Mouse (Mus musculus) midbrain, embryonic 11.5 days (tissue): Measurements from ENCODE around the gene Tmsb15l. TPM values are rescaled to one million over a fixed set of nuclear protein-coding genes. Genes with fewer than 3 reads are reported as not detected.
A peak's percentile ranks its signal among the peaks of the same experiment; 100 is the strongest.

Source experiments
- ATAC-seq: fragments of 200-750 bp; cut with Nextera tagmentation; 2 replicates; pipeline ENCODE4 v1.8.0; 2017; ENCODE audit warnings: moderate TSS enrichment, moderate library complexity; ENCODE audit not compliant: low FRiP score
- DNase-seq: peaks from one replicate; pipeline ENCODE4 v3.0.0; 2015; ENCODE audit warnings: low spot score; ENCODE audit errors: missing footprints
- H3K27ac ChIP-seq: fragments of 300-500 bp; sonication (generic); 2 replicates; pipeline ENCODE4 v1.5.1; 2014; ENCODE audit warnings: low read depth, low read length
- H3K27me3 ChIP-seq: fragments of 300-500 bp; sonication (generic); 2 replicates; pipeline ENCODE4 v1.6.1; 2014; ENCODE audit warnings: mild to moderate bottlenecking, low read length, moderate library complexity, mixed read lengths; ENCODE audit not compliant: control insufficient read depth, insufficient read depth
- H3K36me3 ChIP-seq: fragments of 300-500 bp; sonication (generic); 2 replicates; pipeline ENCODE4 v1.6.1; 2014; ENCODE audit warnings: mild to moderate bottlenecking, low read length, moderate library complexity, mixed read lengths; ENCODE audit not compliant: control insufficient read depth, insufficient read depth
- H3K4me1 ChIP-seq: fragments of 300-500 bp; sonication (generic); 2 replicates; pipeline ENCODE4 v1.6.1; 2014; ENCODE audit warnings: low read length; ENCODE audit not compliant: control insufficient read depth, insufficient read depth
- H3K4me2 ChIP-seq: fragments of 300-500 bp; sonication (generic); 2 replicates; pipeline ENCODE4 v1.6.1; 2014; ENCODE audit warnings: mild to moderate bottlenecking, moderate library complexity
- H3K4me3 ChIP-seq: fragments of 300-500 bp; sonication (generic); 2 replicates; pipeline ENCODE4 v1.5.1; 2014; ENCODE audit warnings: low read depth, low read length
- H3K9ac ChIP-seq: fragments of 300-500 bp; sonication (generic); 2 replicates; pipeline ENCODE4 v1.6.1; 2014; ENCODE audit warnings: low read length
- H3K9me3 ChIP-seq: fragments of 300-500 bp; sonication (generic); 2 replicates; pipeline ENCODE4 v1.6.1; 2016; ENCODE audit warnings: low read length; ENCODE audit not compliant: control insufficient read depth
- WGBS: fragments of 180-500 bp; shearing (Covaris S2); extraction: QIAGEN DNeasy Blood & Tissue Kit; methylation state at CpG from one replicate; pipeline ENCODE4 v1.1.7; 2014; 5-methylcytosine and 5-hydroxymethylcytosine counted together
- polyA plus RNA-seq: library from polyadenylated mRNA; unstranded; fragments of >200 nt; fragmentation: Nextera tagmentation; extraction: Ambion mirVana; gene quantifications from 2 replicates; pipeline ENCODE4 v1.2.1, GENCODE M21; 2014

Tmsb15l gene
- 6.1 and 7.7 TPM in 2 replicates for polyA plus RNA-seq

- H3K36me3 ChIP-seq = no peaks in the 10 kb centered on the region
These were observed at the start of gene Tmsb15l, which contains the start of gene Tmsb15b1 for GRCm38 (mm10) chrX:136976424-136977084. Tmsb15l (minus strand) TSS chrX:136976869. Tmsb15b1 (minus strand) TSS chrX:136976874.

GRCm38 (mm10) chrX:137019310-137019709, 42.6 kb upstream of the Tmsb15l start:
- 33% methylated on average over 1 of the region's 1 CpGs for WGBS
- no peaks in the 10 kb centered on the region for H3K27me3 ChIP-seq
- H3K4me3 ChIP-seq = no peak overlapping the region
- no peak overlapping the region for H3K4me2 ChIP-seq
- ATAC-seq = peak; percentile 57; the same call in 1 of the 2 replicates
- H3K9ac ChIP-seq = no peak overlapping the region
- H3K9me3 ChIP-seq = no peaks in the 10 kb centered on the region
- H3K4me1 ChIP-seq = no peaks in the 10 kb centered on the region
- peak; percentile 88 for DNase-seq
- no peak overlapping the region for H3K27ac ChIP-seq
- H3K36me3 ChIP-seq = no peaks in the 10 kb centered on the region; the same call in 1 of the 2 replicates

More at GRCm38 (mm10) chrX:136976424-136977084, at the start of gene Tmsb15l, which contains the start of gene Tmsb15b1:
- DNase-seq = peak; percentile 90
- Histone ChIP-seq H3K4me2 (peak within 1 kb of the TSS; percentile 48), H3K27ac (no peak within 1 kb of the TSS), H3K9ac (peak within 1 kb of the TSS; percentile 48; the same call in 1 of the 2 replicates), H3K4me3 (peak within 1 kb of the TSS; percentile 31), H3K9me3 (no peaks in the 10 kb centered on the region), H3K27me3 (no peaks in the 10 kb centered on the region), H3K4me1 (no peaks in the 10 kb centered on the region)
- ATAC-seq = peak; percentile 100
- WGBS = 18% methylated on average over 15 of the region's 15 CpGs

DNA sequence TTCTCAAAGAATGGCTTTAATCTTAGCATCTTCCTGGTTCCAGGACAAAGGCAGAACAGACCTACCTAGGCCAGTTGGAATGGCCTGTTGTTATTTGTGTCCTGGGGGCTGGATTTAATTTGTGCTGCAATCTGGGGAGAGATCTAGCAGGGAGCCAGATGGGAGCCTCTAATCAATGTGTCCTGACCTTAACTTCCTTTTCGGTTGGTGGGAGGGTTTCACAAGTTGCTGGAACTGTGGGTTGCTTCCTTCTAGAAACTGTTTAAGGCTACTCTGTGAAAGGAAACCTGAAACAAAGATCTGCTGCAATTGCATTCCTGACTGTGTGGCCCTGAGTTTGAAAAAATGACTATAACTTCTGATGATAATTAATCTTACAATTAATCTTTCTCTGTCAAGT, 41.0 kb upstream of the Tmsb15l start:
- Histone ChIP-seq H3K27ac (no peak overlapping the region), H3K4me1 (no peaks in the 10 kb centered on the region), H3K4me2 (no peak overlapping the region), H3K36me3 (no peaks in the 10 kb centered on the region; the same call in 1 of the 2 replicates), H3K9ac (no peak overlapping the region), H3K9me3 (no peaks in the 10 kb centered on the region), H3K27me3 (no peaks in the 10 kb centered on the region), H3K4me3 (no peak overlapping the region)
- no peak for DNase-seq
- no peak for ATAC-seq
- WGBS = 88% methylated on average over 1 of the region's 1 CpGs

DNA sequence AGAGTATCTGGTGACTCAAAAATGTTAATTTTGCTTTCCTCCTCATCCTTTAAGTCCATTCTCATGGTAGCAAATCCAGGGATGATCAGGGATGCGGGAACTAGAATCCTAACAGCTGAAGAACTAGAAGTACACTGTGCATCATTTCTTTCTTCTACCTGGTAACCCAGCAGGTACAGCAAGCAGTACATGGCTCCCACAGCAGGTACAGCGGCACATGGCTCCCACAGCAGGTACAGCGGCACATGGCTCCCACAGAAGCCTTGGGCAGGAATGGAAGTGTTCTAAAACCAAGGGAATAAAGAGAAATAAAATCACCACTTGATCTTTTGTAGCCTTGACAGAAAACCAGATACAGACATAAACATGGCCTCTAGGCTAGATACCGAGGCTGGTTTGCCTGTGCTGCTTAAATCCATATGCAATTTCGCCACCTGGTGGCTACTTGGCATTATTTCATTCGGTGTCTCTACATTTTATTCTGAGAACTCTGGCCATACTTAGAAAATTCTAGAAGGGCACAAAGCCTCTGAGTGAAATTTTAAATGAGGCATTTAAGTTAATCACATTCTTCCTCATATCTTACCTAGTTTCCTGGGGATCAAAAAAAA, 38.5 kb upstream of the Tmsb15l start:
- Histone ChIP-seq H3K4me2 (no peak overlapping the region), H3K4me1 (no peaks in the 10 kb centered on the region), H3K36me3 (no peaks in the 10 kb centered on the region; the same call in 1 of the 2 replicates), H3K9ac (no peak overlapping the region), H3K27me3 (no peaks in the 10 kb centered on the region), H3K9me3 (no peaks in the 10 kb centered on the region), H3K4me3 (no peak overlapping the region), H3K27ac (no peak overlapping the region)
- ATAC-seq = no peak
- 56% methylated on average over 6 of the region's 6 CpGs for WGBS
- peak; percentile 91 for DNase-seq

DNA sequence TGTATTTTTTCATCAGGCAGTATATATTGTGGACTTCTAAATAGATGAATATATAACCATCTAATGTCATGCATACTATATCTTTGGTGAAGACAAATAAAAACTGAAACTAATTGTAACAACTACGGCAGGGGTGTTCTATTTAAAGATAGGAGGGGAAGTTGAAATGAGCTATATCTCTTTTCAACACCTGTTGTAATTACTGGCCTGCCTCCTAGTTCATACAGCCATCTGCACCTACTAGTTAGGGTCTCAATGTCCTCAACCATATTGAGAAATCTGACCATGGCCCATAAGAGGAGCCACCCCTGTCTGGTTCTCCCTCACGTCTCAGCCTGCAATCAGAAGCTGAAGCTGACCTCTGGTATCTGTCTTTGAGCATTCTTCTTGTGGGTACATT, 19.6 kb upstream of the Tmsb15l start:
- H3K36me3 ChIP-seq = no peaks in the 10 kb centered on the region

GRCm38 (mm10) chrX:136993641-136994040, 17.0 kb upstream of the Tmsb15l start:
- Histone ChIP-seq H3K4me1 (peaks cover 3% of the 10 kb centered on the region), H3K4me3 (peak overlapping the region; percentile 38), H3K9me3 (no peaks in the 10 kb centered on the region), H3K27me3 (no peaks in the 10 kb centered on the region), H3K9ac (peak overlapping the region; percentile 59), H3K27ac (peak overlapping the region; percentile 59; the same call in 1 of the 2 replicates), H3K36me3 (no peaks in the 10 kb centered on the region), H3K4me2 (peak overlapping the region; percentile 47)
- DNase-seq = peak; percentile 86
- ATAC-seq = no peak
- 28% methylated on average over 14 of the region's 14 CpGs for WGBS

More for the DNA sequence above, 19.6 kb upstream of the Tmsb15l start:
- Histone ChIP-seq H3K27me3 (no peaks in the 10 kb centered on the region), H3K4me3 (no peak overlapping the region), H3K9ac (no peak overlapping the region), H3K4me1 (peaks cover 3% of the 10 kb centered on the region), H3K9me3 (no peaks in the 10 kb centered on the region), H3K4me2 (no peak overlapping the region), H3K27ac (no peak overlapping the region)
- WGBS = 75% methylated on average over 2 of the region's 2 CpGs
- ATAC-seq (no peak), DNase-seq (no peak)

DNA sequence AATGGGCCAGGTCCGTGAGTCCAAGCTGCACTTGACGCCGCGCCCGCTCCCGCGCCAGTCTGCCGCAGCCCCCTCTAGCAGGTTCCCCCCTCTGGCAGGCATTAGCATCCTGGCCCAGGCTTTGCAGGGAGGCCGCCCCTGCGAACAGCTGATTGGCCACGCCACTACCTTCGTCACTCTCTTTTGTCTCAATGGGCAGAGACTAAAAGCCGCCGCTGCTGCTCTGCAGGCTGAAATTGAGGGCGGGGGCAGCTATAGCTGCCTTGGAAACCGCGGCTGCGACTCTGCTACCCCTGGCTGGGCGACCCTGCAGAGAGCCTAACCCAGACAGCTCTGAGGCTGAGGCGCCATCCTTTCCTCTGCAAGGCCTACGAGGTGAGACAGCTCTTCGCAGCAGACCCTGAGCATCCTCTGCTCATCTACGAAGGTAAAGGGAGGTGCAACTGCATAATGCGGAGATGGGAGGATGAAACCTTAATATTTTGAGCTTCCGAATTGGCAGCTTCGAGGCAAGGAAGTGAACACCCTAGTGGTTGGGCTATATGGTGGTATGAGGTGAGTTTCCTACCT, 16.4 kb upstream of the Tmsb15l start, which contains the start of gene Zcchc18:
Zcchc18 (plus strand) TSS at position 178 of the 570 bp plus-strand sequence.
- H3K36me3 ChIP-seq = no peaks in the 10 kb centered on the region
- peaks cover 3% of the 10 kb centered on the region for H3K4me1 ChIP-seq
- peak within 1 kb of the TSS; percentile 38 for H3K4me3 ChIP-seq
- H3K9ac ChIP-seq = peak within 1 kb of the TSS; percentile 59
- DNase-seq (peak; percentile 93), ATAC-seq (peak; percentile 99)
- peak within 1 kb of the TSS; percentile 59; the same call in 1 of the 2 replicates for H3K27ac ChIP-seq
- no peaks in the 10 kb centered on the region for H3K9me3 ChIP-seq
- no peaks in the 10 kb centered on the region for H3K27me3 ChIP-seq
- peak within 1 kb of the TSS; percentile 47 for H3K4me2 ChIP-seq
- WGBS = 15% methylated on average over 26 of the region's 26 CpGs

- Histone ChIP-seq H3K27ac (no peak overlapping the region; the same call in 1 of the 2 replicates), H3K4me3 (peak overlapping the region; percentile 38), H3K9me3 (no peaks in the 10 kb centered on the region), H3K4me1 (peaks cover 3% of the 10 kb centered on the region), H3K36me3 (no peaks in the 10 kb centered on the region), H3K27me3 (no peaks in the 10 kb centered on the region), H3K9ac (peak overlapping the region; percentile 57), H3K4me2 (peak overlapping the region; percentile 47)
- peak; percentile 86 for DNase-seq
- ATAC-seq = peak; percentile 66
- 21% methylated on average over 19 of the region's 19 CpGs for WGBS
These were observed 15.7 kb upstream of the Tmsb15l start for GRCm38 (mm10) chrX:136992191-136992965.
